Comparison of ENCODE assay signal across 19 mouse cellular contexts in the genomic region with DNA sequence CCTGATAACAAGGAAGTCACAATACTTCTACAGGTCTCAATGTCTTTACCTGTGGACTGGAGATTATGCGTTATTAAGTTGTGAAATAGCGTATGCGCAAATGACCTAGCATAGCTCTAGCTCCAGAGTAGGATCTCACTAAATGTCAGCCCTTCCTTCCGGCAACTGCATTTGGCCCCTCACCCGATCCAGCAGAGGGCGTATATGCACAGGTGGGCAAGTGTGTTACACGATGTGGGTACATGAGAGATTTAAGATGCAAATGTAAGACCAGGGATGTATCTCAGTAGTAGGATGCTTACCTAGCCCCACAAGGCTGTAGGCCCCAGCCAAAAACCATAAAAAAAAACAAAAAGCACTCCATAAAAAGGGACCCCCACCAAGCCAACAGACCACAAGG. TPM values are rescaled to one million over a fixed set of nuclear protein-coding genes. Genes with fewer than 3 reads are reported as not detected.
A peak's percentile ranks its signal among the peaks of the same experiment; 100 is the strongest.
DNase-seq lines count a peak whose midpoint lies in the region; ATAC-seq and TF ChIP-seq lines count a peak whose summit lies in the region.
"Had no signal": no experiment of that assay in that cellular context is flagged by ENCODE, and none has a peak within 500 bp of the region (broad histone marks: within the 10 kb centered on the region; RNA-seq: fewer than 3 reads in every experiment).

No protein-coding gene starts in this region.

- H3K4me2 ChIP-seq in hindbrain, postnatal 0 days (ENCODE audit: low read depth, low read length), result no peak overlapping the region
- no peak overlapping the region for H3K4me2 ChIP-seq in hindbrain, embryonic 11.5 days (replicated peaks; ENCODE audit: low read depth, low read length)
- no peak overlapping the region for H3K4me2 ChIP-seq in lung, postnatal 0 days (replicated peaks; ENCODE audit: low read depth, low read length)
- no peak overlapping the region for H3K4me2 ChIP-seq in kidney, embryonic 16.5 days (replicated peaks; ENCODE audit: low read depth, low read length)
- H3K4me2 ChIP-seq: embryonic facial prominence, embryonic 15.5 days; heart, embryonic 15.5 days; hindbrain, embryonic 15.5 days; kidney, embryonic 15.5 days had no signal

- H3K4me1 ChIP-seq in hindbrain, postnatal 0 days (ENCODE audit: insufficient read depth, low read length), result 0 out of 2 replicates have a peak, but pooled peaks cover 3% of the 10 kb centered on the region
- H3K4me1 ChIP-seq in hindbrain, embryonic 11.5 days (replicated peaks; ENCODE audit: control insufficient read depth, insufficient read depth, low read length), result no peaks in the 10 kb centered on the region
- H3K4me1 ChIP-seq in lung, postnatal 0 days (ENCODE audit: insufficient read depth, low read depth, low read length), result no peaks in the 10 kb centered on the region; the same call in 1 of the 2 replicates
- no peaks in the 10 kb centered on the region; the same call in 1 of the 2 replicates for H3K4me1 ChIP-seq in G1E (ENCODE audit: insufficient read depth, low read depth, low read length)
- peaks cover 19% of the 10 kb centered on the region for H3K4me1 ChIP-seq in kidney, embryonic 16.5 days (ENCODE audit: insufficient read depth, low read length)

- DNase-seq in hindbrain, postnatal 0 days (ENCODE audit: low spot score), result no peak
- no peak for DNase-seq in hindbrain, embryonic 11.5 days (ENCODE audit: low spot score)
- no peak for DNase-seq in lung, postnatal 0 days (ENCODE audit: low spot score)
- no peak for DNase-seq in lung, postnatal 25 days (ENCODE audit: low spot score)
- DNase-seq in G1E (ENCODE audit: low spot score), result no peak
- no peak for DNase-seq in left cerebral cortex, postnatal 10 days (ENCODE audit: extremely low spot score in 1 of 2, low spot score in 2 of 2)
- DNase-seq: adrenal gland, postnatal 36 days; gastrocnemius, postnatal 36 days; left cerebral cortex, postnatal 4 days; lung, adult 18-20 months; thymus, adult 18-20 months had no signal

- ATAC-seq in hindbrain, postnatal 0 days, result no peak
- ATAC-seq in hindbrain, embryonic 11.5 days (ENCODE audit: low FRiP score), result no peak
- no peak for ATAC-seq in lung, postnatal 0 days
- ATAC-seq in G1E (ENCODE audit: extremely low read depth, insufficient number of reproducible peaks, low FRiP score, poor library complexity, severe bottlenecking), result no peak
- ATAC-seq in kidney, embryonic 16.5 days (ENCODE audit: low FRiP score, low TSS enrichment), result no peak

- H3K27me3 ChIP-seq in hindbrain, postnatal 0 days (ENCODE audit: insufficient read depth, low read length), result no peaks in the 10 kb centered on the region
- peaks cover 1% of the 10 kb centered on the region; the same call in 1 of the 2 replicates for H3K27me3 ChIP-seq in hindbrain, embryonic 11.5 days (ENCODE audit: control insufficient read depth, insufficient read depth, low read length)
- H3K27me3 ChIP-seq in lung, postnatal 0 days (replicated peaks; ENCODE audit: insufficient read depth, low read length), result no peaks in the 10 kb centered on the region
- H3K27me3 ChIP-seq in G1E (ENCODE audit: insufficient read depth, low read length), result peaks cover 18% of the 10 kb centered on the region; the same call in 1 of the 2 replicates
- no peaks in the 10 kb centered on the region for H3K27me3 ChIP-seq in kidney, embryonic 16.5 days (ENCODE audit: insufficient read depth, low read length)
- H3K27me3 ChIP-seq: embryonic facial prominence, embryonic 15.5 days; heart, embryonic 15.5 days; kidney, embryonic 15.5 days had no signal

- no peak overlapping the region for H3K4me3 ChIP-seq in hindbrain, postnatal 0 days (ENCODE audit: low read length)
- no peak overlapping the region for H3K4me3 ChIP-seq in hindbrain, embryonic 11.5 days (ENCODE audit: low read depth, low read length)
- no peak overlapping the region for H3K4me3 ChIP-seq in lung, postnatal 0 days (ENCODE audit: low read depth, low read length)
- no peak overlapping the region for H3K4me3 ChIP-seq in G1E (ENCODE audit: low read depth, low read length)
- H3K4me3 ChIP-seq in kidney, embryonic 16.5 days (ENCODE audit: low read length), result no peak overlapping the region
- H3K4me3 ChIP-seq: embryonic facial prominence, embryonic 15.5 days; heart, embryonic 15.5 days; hindbrain, embryonic 15.5 days; kidney, embryonic 15.5 days had no signal

- H3K27ac ChIP-seq in hindbrain, postnatal 0 days, result no peak overlapping the region
- H3K27ac ChIP-seq in hindbrain, embryonic 11.5 days (ENCODE audit: low read depth, low read length), result no peak overlapping the region
- no peak overlapping the region for H3K27ac ChIP-seq in lung, postnatal 0 days (ENCODE audit: low read length)
- no peak overlapping the region for H3K27ac ChIP-seq in kidney, embryonic 16.5 days (ENCODE audit: low read length)
- H3K27ac ChIP-seq: embryonic facial prominence, embryonic 15.5 days; heart, embryonic 15.5 days; hindbrain, embryonic 15.5 days; kidney, embryonic 15.5 days had no signal

- no peak overlapping the region for H3K9ac ChIP-seq in hindbrain, postnatal 0 days (replicated peaks; ENCODE audit: low read length)
- H3K9ac ChIP-seq in hindbrain, embryonic 11.5 days (ENCODE audit: low read depth, low read length), result no peak overlapping the region
- H3K9ac ChIP-seq in lung, postnatal 0 days (replicated peaks; ENCODE audit: low read depth), result no peak overlapping the region
- no peak overlapping the region for H3K9ac ChIP-seq in kidney, embryonic 16.5 days (replicated peaks; ENCODE audit: low read length)
- H3K9ac ChIP-seq: embryonic facial prominence, embryonic 15.5 days; heart, embryonic 15.5 days; hindbrain, embryonic 15.5 days; kidney, embryonic 15.5 days had no signal

- peaks cover 27% of the 10 kb centered on the region for H3K36me3 ChIP-seq in hindbrain, postnatal 0 days (ENCODE audit: insufficient read depth, low read length)
- no peaks in the 10 kb centered on the region for H3K36me3 ChIP-seq in hindbrain, embryonic 11.5 days (ENCODE audit: control insufficient read depth, insufficient read depth, low read length)
- peaks cover 21% of the 10 kb centered on the region; the same call in 1 of the 2 replicates for H3K36me3 ChIP-seq in lung, postnatal 0 days (ENCODE audit: insufficient read depth, low read length)
- H3K36me3 ChIP-seq in G1E (replicated peaks), result no peaks in the 10 kb centered on the region
- peaks cover 65% of the 10 kb centered on the region for H3K36me3 ChIP-seq in kidney, embryonic 16.5 days (ENCODE audit: insufficient read depth, low read length)

- 86% methylated on average over 7 of the region's 7 CpGs for WGBS in hindbrain, postnatal 0 days
- 87% methylated on average over 7 of the region's 7 CpGs for WGBS in hindbrain, embryonic 11.5 days
- WGBS in lung, postnatal 0 days, result 78% methylated on average over 7 of the region's 7 CpGs
- 87% methylated on average over 7 of the region's 7 CpGs for WGBS in kidney, embryonic 16.5 days

- no peak for TF ChIP-seq EP300 in lung, postnatal 0 days (IDR thresholded peaks at IDR 0.05)

- TF ChIP-seq CTCF in hindbrain, postnatal 0 days (IDR thresholded peaks at IDR 0.05; ENCODE audit: low read depth), result peak; percentile 33
- TF ChIP-seq CTCF in lung, postnatal 0 days (IDR thresholded peaks at IDR 0.05), result peak; percentile 53
- 0 out of 2 replicates have a peak, but pooled peaks have one; percentile 5 for TF ChIP-seq CTCF in G1E (IDR thresholded peaks at IDR 0.05; ENCODE audit: low read depth, low read length)

- H3K9me3 ChIP-seq in hindbrain, postnatal 0 days (ENCODE audit: low read length), result no peaks in the 10 kb centered on the region
- no peaks in the 10 kb centered on the region for H3K9me3 ChIP-seq in hindbrain, embryonic 11.5 days (ENCODE audit: control insufficient read depth, low read length)
- no peaks in the 10 kb centered on the region for H3K9me3 ChIP-seq in lung, postnatal 0 days (ENCODE audit: low read length)
- no peaks in the 10 kb centered on the region for H3K9me3 ChIP-seq in G1E (replicated peaks)
- no peaks in the 10 kb centered on the region for H3K9me3 ChIP-seq in kidney, embryonic 16.5 days (ENCODE audit: low read length)
- H3K9me3 ChIP-seq: embryonic facial prominence, embryonic 15.5 days; heart, embryonic 15.5 days; hindbrain, embryonic 15.5 days; kidney, embryonic 15.5 days had no signal

- intact Hi-C loops in left cerebral cortex, postnatal 10 days (cut with DNase I), result no loop called here

RNA-seq across cellular contexts. Expression of a gene that starts 6.8 kb away (rescaled TPM):
- 52.4 and 62.4 TPM in 2 replicates for total RNA-seq in hindbrain, postnatal 0 days (2014; rRNA removed)
- polyA plus RNA-seq in hindbrain, postnatal 0 days (2015; fragmentation: Nextera tagmentation; extraction: Ambion mirVana), result 22.7 and 23.9 TPM in 2 replicates
- polyA plus RNA-seq in hindbrain, embryonic 11.5 days (2014; fragmentation: Nextera tagmentation; extraction: Ambion mirVana), result 34.0 and 34.4 TPM in 2 replicates
- polyA plus RNA-seq in lung, postnatal 0 days (2015; fragmentation: Nextera tagmentation; extraction: Ambion mirVana), result 25.8 and 33.9 TPM in 2 replicates
- total RNA-seq in G1E (2014; fragmentation: Nextera tagmentation), result not detected in 2 replicates
- total RNA-seq in G1E (2017), result 0.05 and 0.17 TPM in 2 replicates
- not detected in 2 replicates for polyA plus RNA-seq in G1E (2012)
- 10 to 100 TPM; 35.1 to 39.4 TPM for total RNA-seq in left cerebral cortex, postnatal 10 days (2021)
- polyA plus RNA-seq in kidney, embryonic 16.5 days (2015; fragmentation: Nextera tagmentation; extraction: Ambion mirVana), result 55.7 and 60.9 TPM in 2 replicates
- total RNA-seq: neutrophil, adult 5-6 weeks had no signal

RNA-seq across cellular contexts. Expression of a gene that starts 7.4 kb away (rescaled TPM):
- 28.9 and 31.8 TPM in 2 replicates for total RNA-seq in hindbrain, postnatal 0 days (2014; rRNA removed)
- polyA plus RNA-seq in hindbrain, postnatal 0 days (2015; fragmentation: Nextera tagmentation; extraction: Ambion mirVana), result 20.3 TPM in 2 replicates
- polyA plus RNA-seq in hindbrain, embryonic 11.5 days (2014; fragmentation: Nextera tagmentation; extraction: Ambion mirVana), result 1.3 and 2.0 TPM in 2 replicates
- 3.7 and 3.8 TPM in 2 replicates for polyA plus RNA-seq in lung, postnatal 0 days (2015; fragmentation: Nextera tagmentation; extraction: Ambion mirVana)
- total RNA-seq in G1E (2014; fragmentation: Nextera tagmentation), result not detected in 2 replicates
- not detected in 2 replicates for total RNA-seq in G1E (2017)
- polyA plus RNA-seq in G1E (2012), result not detected in 2 replicates
- total RNA-seq in left cerebral cortex, postnatal 10 days (2021), result 10 to 100 TPM; 36.9 to 37.2 TPM
- polyA plus RNA-seq in kidney, embryonic 16.5 days (2015; fragmentation: Nextera tagmentation; extraction: Ambion mirVana), result 7.8 and 10.7 TPM in 2 replicates
- total RNA-seq: common myeloid progenitor, adult 5-6 weeks; neutrophil, adult 5-6 weeks had no signal

RNA-seq across cellular contexts. Expression of a gene that starts 20.1 kb away (rescaled TPM):
- total RNA-seq in hindbrain, postnatal 0 days (2014; rRNA removed), result 52.7 and 69.3 TPM in 2 replicates
- 33.9 and 36.4 TPM in 2 replicates for polyA plus RNA-seq in hindbrain, postnatal 0 days (2015; fragmentation: Nextera tagmentation; extraction: Ambion mirVana)
- 11.1 and 11.6 TPM in 2 replicates for polyA plus RNA-seq in hindbrain, embryonic 11.5 days (2014; fragmentation: Nextera tagmentation; extraction: Ambion mirVana)
- 1.1 and 1.3 TPM in 2 replicates for polyA plus RNA-seq in lung, postnatal 0 days (2015; fragmentation: Nextera tagmentation; extraction: Ambion mirVana)
- total RNA-seq in G1E (2014; fragmentation: Nextera tagmentation), result 0.30 TPM in 1 of 2 replicates, not detected in the other
- total RNA-seq in G1E (2017), result 0.76 and 1.1 TPM in 2 replicates
- 4.0 and 4.8 TPM in 2 replicates for polyA plus RNA-seq in G1E (2012)
- total RNA-seq in left cerebral cortex, postnatal 10 days (2021), result 10 to 100 TPM; 58.2 to 59.3 TPM
- polyA plus RNA-seq in kidney, embryonic 16.5 days (2015; fragmentation: Nextera tagmentation; extraction: Ambion mirVana), result 0.77 and 0.99 TPM in 2 replicates
- total RNA-seq: megakaryocyte-erythroid progenitor cell, adult 5-6 weeks had no signal

RNA-seq across cellular contexts. Expression of a gene that starts 20.3 kb away (rescaled TPM):
- 155 and 173 TPM in 2 replicates for total RNA-seq in hindbrain, postnatal 0 days (2014; rRNA removed)
- 55.3 and 55.8 TPM in 2 replicates for polyA plus RNA-seq in hindbrain, postnatal 0 days (2015; fragmentation: Nextera tagmentation; extraction: Ambion mirVana)
- polyA plus RNA-seq in hindbrain, embryonic 11.5 days (2014; fragmentation: Nextera tagmentation; extraction: Ambion mirVana), result 17.8 and 20.2 TPM in 2 replicates
- polyA plus RNA-seq in lung, postnatal 0 days (2015; fragmentation: Nextera tagmentation; extraction: Ambion mirVana), result 31.2 and 31.6 TPM in 2 replicates
- 19.9 and 23.6 TPM in 2 replicates for total RNA-seq in G1E (2014; fragmentation: Nextera tagmentation)
- 12.0 and 16.6 TPM in 2 replicates for total RNA-seq in G1E (2017)
- 119 and 121 TPM in 2 replicates for polyA plus RNA-seq in G1E (2012)
- 10 to 100 TPM; 79.8 to 80.6 TPM for total RNA-seq in left cerebral cortex, postnatal 10 days (2021)
- 37.9 and 38.6 TPM in 2 replicates for polyA plus RNA-seq in kidney, embryonic 16.5 days (2015; fragmentation: Nextera tagmentation; extraction: Ambion mirVana)

RNA-seq across cellular contexts. Expression of a gene that starts 21.9 kb away (rescaled TPM):
- 27.9 and 46.9 TPM in 2 replicates for total RNA-seq in hindbrain, postnatal 0 days (2014; rRNA removed)
- polyA plus RNA-seq in hindbrain, postnatal 0 days (2015; fragmentation: Nextera tagmentation; extraction: Ambion mirVana), result 13.5 and 14.0 TPM in 2 replicates
- polyA plus RNA-seq in hindbrain, embryonic 11.5 days (2014; fragmentation: Nextera tagmentation; extraction: Ambion mirVana), result 11.8 and 13.4 TPM in 2 replicates
- 12.7 and 13.2 TPM in 2 replicates for polyA plus RNA-seq in lung, postnatal 0 days (2015; fragmentation: Nextera tagmentation; extraction: Ambion mirVana)
- 25.2 and 35.2 TPM in 2 replicates for total RNA-seq in G1E (2014; fragmentation: Nextera tagmentation)
- 30.0 and 35.3 TPM in 2 replicates for total RNA-seq in G1E (2017)
- 201 and 251 TPM in 2 replicates for polyA plus RNA-seq in G1E (2012)
- total RNA-seq in left cerebral cortex, postnatal 10 days (2021), result 10 to 100 TPM; 29.4 to 29.7 TPM
- polyA plus RNA-seq in kidney, embryonic 16.5 days (2015; fragmentation: Nextera tagmentation; extraction: Ambion mirVana), result 28.8 and 30.6 TPM in 2 replicates

Comparison
In these comparisons a context has a peak if more than half of its experiments do, and no peak if none do; other contexts are left out.
1. RNA of a gene that starts 6.8 kb away (polyA plus RNA-seq): 55.7 to 60.9 TPM in kidney, embryonic 16.5 days, 34.0 to 34.4 TPM in hindbrain, embryonic 11.5 days, 25.8 to 33.9 TPM in lung, postnatal 0 days and 22.7 to 23.9 TPM in hindbrain, postnatal 0 days; not detected in G1E; every median in the first group is over 10 times any median in the second.
2. Peak in every context shown above with its lines, with median percentiles within 50 percentile points of each other: CTCF ChIP-seq.